Mouse (Mus musculus) hindbrain, embryonic 10.5 days (tissue): ENCODE results near the gene Serinc2. TPM values are rescaled to one million over a fixed set of nuclear protein-coding genes. Genes with fewer than 3 reads are reported as not detected.

Source experiments
- DNase-seq: peaks from one replicate; pipeline ENCODE4 v3.0.0-alpha.2; 2017; ENCODE audit warnings: low spot score
- H3K27ac ChIP-seq: fragments of 300-500 bp; sonication (generic); 2 replicates; pipeline ENCODE4 v1.5.1; 2016; ENCODE audit warnings: mild to moderate bottlenecking, moderate library complexity
- H3K27me3 ChIP-seq: fragments of 300-500 bp; sonication (generic); 2 replicates; pipeline ENCODE4 v1.6.1; 2016; ENCODE audit warnings: mild to moderate bottlenecking; ENCODE audit not compliant: poor library complexity, insufficient read depth, severe bottlenecking
- H3K36me3 ChIP-seq: fragments of 300-500 bp; sonication (generic); 2 replicates; pipeline ENCODE4 v1.6.1; 2016; ENCODE audit warnings: mild to moderate bottlenecking, moderate library complexity
- H3K4me1 ChIP-seq: fragments of 300-500 bp; sonication (generic); replicated peaks from 2 replicates; pipeline ENCODE4 v1.6.1; 2016; ENCODE audit warnings: mild to moderate bottlenecking
- H3K4me3 ChIP-seq: fragments of 300-500 bp; sonication (generic); 2 replicates; pipeline ENCODE4 v1.5.1; 2016; ENCODE audit warnings: mild to moderate bottlenecking, moderate library complexity
- H3K9me3 ChIP-seq: fragments of 300-500 bp; sonication (generic); 2 replicates; pipeline ENCODE4 v1.6.1; 2016; ENCODE audit warnings: mild to moderate bottlenecking, moderate library complexity
- WGBS: fragments of 180-500 bp; shearing (Covaris S2); methylation state at CpG from one replicate; pipeline ENCODE4 v1.1.7; 2016; 5-methylcytosine and 5-hydroxymethylcytosine counted together
- polyA plus RNA-seq: library from polyadenylated mRNA; unstranded; fragments of >200 nt; fragmentation: Nextera tagmentation; extraction: Ambion mirVana; gene quantifications from 2 replicates; pipeline ENCODE4 v1.2.1, GENCODE M21; 2016

Gene Serinc2
- polyA plus RNA-seq, 1 experiment from 2014 or later: 65.7 TPM

DNA sequence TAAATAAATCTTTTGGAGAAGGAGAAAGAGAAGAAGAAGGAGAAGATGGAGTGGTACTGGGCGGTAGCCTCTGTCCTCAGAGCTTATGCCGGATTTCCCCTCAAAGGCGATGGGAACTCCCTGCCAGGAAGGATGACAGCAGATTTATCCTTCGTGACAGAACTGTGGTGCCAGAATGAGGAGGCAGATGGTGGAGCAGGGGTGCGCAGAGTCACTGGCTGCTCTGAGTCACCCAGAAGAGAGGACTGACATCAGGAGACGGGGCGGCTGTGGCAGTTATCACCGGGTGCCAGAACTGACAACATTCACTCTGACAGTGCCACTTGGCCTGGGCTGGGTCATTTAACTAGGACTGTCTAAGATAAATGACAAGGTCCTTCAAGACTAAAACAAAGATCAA lies 8.9 kb downstream of the Serinc2 start:
- no peak overlapping the region for H3K4me3 ChIP-seq
- no peaks in the 10 kb centered on the region for H3K9me3 ChIP-seq
- no peak for DNase-seq
- H3K27me3 ChIP-seq: peaks cover 35% of the 10 kb centered on the region
- no peak overlapping the region for H3K27ac ChIP-seq
- WGBS: 88% methylated on average over 8 of the region's 8 CpGs
- peaks cover 4% of the 10 kb centered on the region; the same call in 1 of the 2 replicates for H3K36me3 ChIP-seq
- peaks cover 54% of the 10 kb centered on the region for H3K4me1 ChIP-seq

- DNase-seq: no peak
- peaks cover 54% of the 10 kb centered on the region for H3K4me1 ChIP-seq
- no peak overlapping the region for H3K4me3 ChIP-seq
- peaks cover 9% of the 10 kb centered on the region; the same call in 1 of the 2 replicates for H3K36me3 ChIP-seq
- no peak overlapping the region for H3K27ac ChIP-seq
- H3K9me3 ChIP-seq: no peaks in the 10 kb centered on the region
- peaks cover 29% of the 10 kb centered on the region for H3K27me3 ChIP-seq
- 89% methylated on average over 10 of the region's 10 CpGs for WGBS
Measured at GRCm38 (mm10) chr4:130268736-130269135, 10.3 kb downstream of the Serinc2 start.

DNA sequence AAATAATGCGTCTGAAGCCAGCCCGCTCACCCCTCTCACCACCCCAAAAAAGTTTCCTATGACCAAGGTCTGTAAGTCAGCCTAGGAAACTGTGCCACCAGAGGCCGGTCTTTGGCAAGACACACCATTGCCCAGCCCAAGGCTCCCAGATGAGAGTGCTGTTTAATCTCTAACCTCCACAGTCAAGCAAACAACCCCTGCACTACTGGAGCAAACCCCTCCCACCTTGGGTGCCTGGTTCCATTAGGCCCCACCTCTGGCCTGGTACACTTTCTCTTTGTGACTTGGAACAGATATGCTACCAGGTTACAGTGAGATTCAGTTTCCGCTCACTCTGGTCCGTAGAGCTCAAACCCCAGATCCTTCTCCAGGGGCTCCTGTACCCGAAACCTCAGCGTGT lies 11.9 kb downstream of the Serinc2 start:
- peak overlapping the region; percentile 46; the same call in 1 of the 2 replicates for H3K27ac ChIP-seq
- no peak overlapping the region for H3K4me3 ChIP-seq
- peaks cover 24% of the 10 kb centered on the region for H3K27me3 ChIP-seq
- 85% methylated on average over 7 of the region's 7 CpGs for WGBS
- no peak for DNase-seq
- H3K9me3 ChIP-seq: no peaks in the 10 kb centered on the region
- H3K36me3 ChIP-seq: peaks cover 25% of the 10 kb centered on the region
- H3K4me1 ChIP-seq: peaks cover 49% of the 10 kb centered on the region

DNA sequence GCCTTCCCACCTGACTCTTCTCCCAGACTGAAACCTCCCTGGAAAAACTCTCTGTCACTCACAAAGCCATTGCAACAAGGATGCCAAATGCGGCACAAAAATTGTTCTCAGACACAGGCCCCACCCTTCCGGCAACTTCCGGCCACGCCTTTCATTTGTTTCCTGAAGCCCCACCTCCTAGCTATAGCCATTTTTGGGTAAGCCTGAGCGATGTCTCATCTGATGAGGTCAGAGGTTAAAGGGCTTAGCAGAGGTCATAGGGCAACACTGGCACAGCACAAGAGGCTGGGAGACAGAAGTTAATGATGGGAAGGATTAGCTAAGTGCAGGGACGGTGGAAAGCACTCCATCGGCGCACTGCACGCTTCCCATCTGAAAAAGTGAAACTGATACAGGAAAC lies 12.4 kb downstream of the Serinc2 start:
- Histone ChIP-seq H3K36me3 (peaks cover 30% of the 10 kb centered on the region), H3K9me3 (no peaks in the 10 kb centered on the region), H3K27me3 (peaks cover 24% of the 10 kb centered on the region), H3K27ac (no peak overlapping the region), H3K4me1 (peaks cover 49% of the 10 kb centered on the region), H3K4me3 (no peak overlapping the region)
- 64% methylated on average over 9 of the region's 9 CpGs for WGBS
- no peak for DNase-seq

GRCm38 (mm10) chr4:130264698-130265349 lies 14.2 kb downstream of the Serinc2 start:
- peak; percentile 79 for DNase-seq
- Histone ChIP-seq H3K27me3 (peaks cover 24% of the 10 kb centered on the region), H3K9me3 (no peaks in the 10 kb centered on the region), H3K4me3 (peak overlapping the region; percentile 14; the same call in 1 of the 2 replicates), H3K4me1 (peaks cover 49% of the 10 kb centered on the region), H3K27ac (peak overlapping the region; percentile 54; the same call in 1 of the 2 replicates), H3K36me3 (peaks cover 41% of the 10 kb centered on the region)
- 22% methylated on average over 24 of the region's 24 CpGs for WGBS

GRCm38 (mm10) chr4:130264131-130264530 lies 14.9 kb downstream of the Serinc2 start:
- DNase-seq: no peak
- H3K4me1 ChIP-seq: peaks cover 49% of the 10 kb centered on the region
- peaks cover 24% of the 10 kb centered on the region for H3K27me3 ChIP-seq
- peaks cover 48% of the 10 kb centered on the region for H3K36me3 ChIP-seq
- peak overlapping the region; percentile 14; the same call in 1 of the 2 replicates for H3K4me3 ChIP-seq
- peak overlapping the region; percentile 54; the same call in 1 of the 2 replicates for H3K27ac ChIP-seq
- H3K9me3 ChIP-seq: no peaks in the 10 kb centered on the region
- 16% methylated on average over 11 of the region's 11 CpGs for WGBS

DNA sequence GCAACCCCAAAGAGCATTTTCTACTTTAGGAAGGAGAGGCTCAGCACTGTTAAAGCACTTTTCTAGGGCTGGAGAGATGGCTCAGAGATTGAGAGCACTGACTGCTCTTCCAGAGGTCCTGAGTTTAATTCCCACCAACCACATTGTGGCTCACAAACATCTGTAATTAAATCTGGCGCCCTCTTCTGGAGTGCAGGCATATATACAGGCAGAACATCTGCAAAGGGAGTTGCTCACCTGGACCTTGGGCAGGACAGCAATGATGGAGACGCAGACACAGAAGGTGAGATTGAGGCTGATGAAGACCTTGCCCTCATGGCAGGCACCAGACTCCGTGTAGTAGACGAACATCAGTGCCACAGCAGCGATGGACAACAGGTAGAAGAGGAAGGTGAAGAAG lies 18.6 kb downstream of the Serinc2 start:
- Histone ChIP-seq H3K4me3 (no peak overlapping the region), H3K27me3 (peaks cover 18% of the 10 kb centered on the region), H3K4me1 (peaks cover 24% of the 10 kb centered on the region), H3K9me3 (no peaks in the 10 kb centered on the region), H3K27ac (no peak overlapping the region), H3K36me3 (peaks cover 82% of the 10 kb centered on the region)
- WGBS: 30% methylated on average over 5 of the region's 5 CpGs
- no peak for DNase-seq

GRCm38 (mm10) chr4:130252441-130253157 lies 26.4 kb downstream of the Serinc2 start:
- no peak overlapping the region for H3K4me3 ChIP-seq
- H3K4me1 ChIP-seq: peaks cover 12% of the 10 kb centered on the region; the same call in 1 of the 2 replicates
- H3K27me3 ChIP-seq: no peaks in the 10 kb centered on the region
- H3K36me3 ChIP-seq: peaks cover 63% of the 10 kb centered on the region
- no peaks in the 10 kb centered on the region for H3K9me3 ChIP-seq
- no peak overlapping the region for H3K27ac ChIP-seq
- no peak for DNase-seq
- 64% methylated on average over 8 of the region's 8 CpGs for WGBS

GRCm38 (mm10) chr4:130251763-130252162 lies 27.2 kb downstream of the Serinc2 start:
- no peaks in the 10 kb centered on the region for H3K9me3 ChIP-seq

GRCm38 (mm10) chr4:130251172-130251705 lies 27.8 kb downstream of the Serinc2 start:
- DNase-seq: no peak
- H3K4me1 ChIP-seq: peaks cover 12% of the 10 kb centered on the region; the same call in 1 of the 2 replicates
- WGBS: 45% methylated on average over 7 of the region's 7 CpGs
- H3K27ac ChIP-seq: no peak overlapping the region
- H3K4me3 ChIP-seq: no peak overlapping the region
- H3K36me3 ChIP-seq: peaks cover 50% of the 10 kb centered on the region
- H3K27me3 ChIP-seq: 0 out of 2 replicates have a peak, but pooled peaks cover 7% of the 10 kb centered on the region
- no peaks in the 10 kb centered on the region for H3K9me3 ChIP-seq

More at GRCm38 (mm10) chr4:130251763-130252162, 27.2 kb downstream of the Serinc2 start:
- WGBS: 46% methylated on average over 3 of the region's 3 CpGs
- Histone ChIP-seq H3K4me3 (no peak overlapping the region), H3K27me3 (0 out of 2 replicates have a peak, but pooled peaks cover 5% of the 10 kb centered on the region), H3K27ac (no peak overlapping the region), H3K36me3 (peaks cover 55% of the 10 kb centered on the region), H3K4me1 (peaks cover 12% of the 10 kb centered on the region; the same call in 1 of the 2 replicates)
- DNase-seq: no peak

DNA sequence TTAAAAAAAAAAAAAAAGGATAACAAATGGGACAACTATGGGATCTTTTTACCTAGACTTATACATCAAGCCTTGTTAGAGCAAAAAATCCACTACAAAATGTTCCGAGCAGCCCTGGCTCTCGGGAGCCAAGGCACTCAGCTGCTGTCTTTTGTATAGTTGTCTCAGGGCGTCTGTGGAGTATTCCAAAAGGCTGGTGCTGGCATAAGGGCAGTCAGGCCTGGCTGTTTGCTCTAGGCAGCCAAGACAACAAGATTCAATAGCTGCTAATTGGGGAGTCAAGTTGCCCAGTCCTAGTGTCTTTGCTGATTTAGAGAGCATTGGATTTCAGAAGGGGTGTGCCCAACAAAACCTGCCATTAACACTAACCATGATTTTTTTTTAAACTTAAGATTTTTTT lies 30.4 kb downstream of the Serinc2 start:
- WGBS: 68% methylated on average over 3 of the region's 3 CpGs
- Histone ChIP-seq H3K27me3 (peaks cover 13% of the 10 kb centered on the region; the same call in 1 of the 2 replicates), H3K27ac (no peak overlapping the region), H3K9me3 (no peaks in the 10 kb centered on the region), H3K4me3 (no peak overlapping the region), H3K4me1 (peaks cover 12% of the 10 kb centered on the region; the same call in 1 of the 2 replicates), H3K36me3 (peaks cover 26% of the 10 kb centered on the region)
- DNase-seq: no peak

DNA sequence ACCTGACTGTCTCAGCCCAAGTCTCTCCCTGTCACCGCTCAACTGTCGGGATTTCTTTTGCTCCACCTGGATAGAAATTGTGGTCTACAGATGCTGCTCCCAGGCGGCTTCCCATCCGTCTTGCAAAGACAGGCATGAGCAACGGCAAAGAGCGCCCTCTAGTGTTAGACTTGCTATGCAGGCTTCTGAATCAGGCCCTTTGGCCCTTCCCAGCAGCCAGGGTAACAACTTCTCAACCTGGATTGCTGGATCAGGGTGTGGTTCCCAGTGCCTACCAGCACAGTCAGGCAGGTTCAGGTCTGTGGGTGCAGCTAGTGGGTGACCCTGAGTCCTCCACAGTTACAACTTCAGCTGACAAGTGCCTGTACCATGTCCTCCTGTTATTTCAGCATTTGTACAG lies 32.9 kb downstream of the Serinc2 start:
- WGBS: 1% methylated on average over 6 of the region's 6 CpGs
- peaks cover 13% of the 10 kb centered on the region; the same call in 1 of the 2 replicates for H3K27me3 ChIP-seq
- H3K9me3 ChIP-seq: no peaks in the 10 kb centered on the region
- H3K4me3 ChIP-seq: no peak overlapping the region
- no peak overlapping the region for H3K27ac ChIP-seq
- peak; percentile 81 for DNase-seq
- no peaks in the 10 kb centered on the region for H3K4me1 ChIP-seq
- peaks cover 7% of the 10 kb centered on the region for H3K36me3 ChIP-seq

- DNase-seq: no peak
- Histone ChIP-seq H3K27ac (no peak overlapping the region), H3K4me1 (no peaks in the 10 kb centered on the region), H3K27me3 (peaks cover 13% of the 10 kb centered on the region; the same call in 1 of the 2 replicates), H3K9me3 (no peaks in the 10 kb centered on the region), H3K4me3 (no peak overlapping the region), H3K36me3 (no peaks in the 10 kb centered on the region)
- WGBS: 87% methylated on average over 8 of the region's 8 CpGs
Measured at GRCm38 (mm10) chr4:130244749-130245148, 34.3 kb downstream of the Serinc2 start.
